Mouse (Mus musculus): Measurements from ENCODE around the gene Erich4. TPM values are rescaled to one million over a fixed set of nuclear protein-coding genes. Genes with fewer than 3 reads are reported as not detected.

Erich4 gene
- polyA plus RNA-seq, 2 experiments: not detected

- ATAC-seq (ENCODE audit: low FRiP score, low read depth) (no peak), DNase-seq (ENCODE audit: low spot score) (no peak)
- no peaks in the 10 kb centered on the region for H3K27me3 ChIP-seq (ENCODE audit: control insufficient read depth, insufficient read depth, low read length)
- no peak for TF ChIP-seq POLR2A (IDR thresholded peaks at IDR 0.05; ENCODE audit: borderline replicate concordance, extremely low read depth, insufficient read depth, insufficient read length)
- H3K4me3 ChIP-seq (replicated peaks; ENCODE audit: low read length): no peak overlapping the region
- WGBS: 83% methylated on average over 2 of the region's 2 CpGs
- no peaks in the 10 kb centered on the region for H3K9me3 ChIP-seq (ENCODE audit: control insufficient read depth, low read length)
- H3K4me2 ChIP-seq (replicated peaks; ENCODE audit: low read depth, low read length, severe bottlenecking): no peak overlapping the region
- H3K27ac ChIP-seq (replicated peaks; ENCODE audit: low read depth, low read length): no peak overlapping the region
- H3K4me1 ChIP-seq (ENCODE audit: control insufficient read depth, insufficient read depth, low read length): no peaks in the 10 kb centered on the region
- H3K36me3 ChIP-seq (ENCODE audit: control insufficient read depth, insufficient read depth, low read length): no peaks in the 10 kb centered on the region
- no peak overlapping the region for H3K9ac ChIP-seq (ENCODE audit: low read depth, low read length, severe bottlenecking)
These were observed 8.5 kb downstream of the Erich4 start for GRCm38 (mm10) chr7:25607196-25607595.

GRCm38 (mm10) chr7:25606625-25607063, 9.0 kb downstream of the Erich4 start:
- no peaks in the 10 kb centered on the region for H3K9me3 ChIP-seq (ENCODE audit: control insufficient read depth, low read length)
- no peak overlapping the region for H3K4me2 ChIP-seq (replicated peaks; ENCODE audit: low read depth, low read length, severe bottlenecking)
- H3K36me3 ChIP-seq (ENCODE audit: control insufficient read depth, insufficient read depth, low read length): no peaks in the 10 kb centered on the region
- H3K27me3 ChIP-seq (ENCODE audit: control insufficient read depth, insufficient read depth, low read length): no peaks in the 10 kb centered on the region
- no peak overlapping the region for H3K27ac ChIP-seq (replicated peaks; ENCODE audit: low read depth, low read length)
- no peak overlapping the region for H3K9ac ChIP-seq (ENCODE audit: low read depth, low read length, severe bottlenecking)
- DNase-seq (ENCODE audit: low spot score): no peak
- H3K4me1 ChIP-seq (ENCODE audit: control insufficient read depth, insufficient read depth, low read length): no peaks in the 10 kb centered on the region
- 82% methylated on average over 4 of the region's 4 CpGs for WGBS
- H3K4me3 ChIP-seq (replicated peaks; ENCODE audit: low read length): no peak overlapping the region
- TF ChIP-seq POLR2A (IDR thresholded peaks at IDR 0.05; ENCODE audit: borderline replicate concordance, extremely low read depth, insufficient read depth, insufficient read length): no peak
- ATAC-seq (ENCODE audit: low FRiP score, low read depth): no peak

GRCm38 (mm10) chr7:25601346-25601745, 14.3 kb downstream of the Erich4 start:
- Histone ChIP-seq H3K4me3 (replicated peaks; ENCODE audit: low read length) (no peak overlapping the region), H3K4me2 (replicated peaks; ENCODE audit: low read depth, low read length, severe bottlenecking) (no peak overlapping the region), H3K9me3 (ENCODE audit: control insufficient read depth, low read length) (no peaks in the 10 kb centered on the region), H3K27me3 (ENCODE audit: control insufficient read depth, insufficient read depth, low read length) (no peaks in the 10 kb centered on the region), H3K9ac (ENCODE audit: low read depth, low read length, severe bottlenecking) (no peak overlapping the region), H3K36me3 (ENCODE audit: control insufficient read depth, insufficient read depth, low read length) (no peaks in the 10 kb centered on the region), H3K4me1 (ENCODE audit: control insufficient read depth, insufficient read depth, low read length) (no peaks in the 10 kb centered on the region), H3K27ac (replicated peaks; ENCODE audit: low read depth, low read length) (no peak overlapping the region)
- ATAC-seq (ENCODE audit: low FRiP score, low read depth) (no peak), DNase-seq (ENCODE audit: low spot score) (no peak)
- TF ChIP-seq POLR2A (IDR thresholded peaks at IDR 0.05; ENCODE audit: borderline replicate concordance, extremely low read depth, insufficient read depth, insufficient read length): no peak
- 94% methylated on average over 16 of the region's 16 CpGs for WGBS

- no peak for ATAC-seq (ENCODE audit: low FRiP score, low read depth)
- no peaks in the 10 kb centered on the region for H3K4me1 ChIP-seq (ENCODE audit: control insufficient read depth, insufficient read depth, low read length)
- 87% methylated on average over 11 of the region's 11 CpGs for WGBS
- H3K27ac ChIP-seq (replicated peaks; ENCODE audit: low read depth, low read length): no peak overlapping the region
- H3K9ac ChIP-seq (ENCODE audit: low read depth, low read length, severe bottlenecking): no peak overlapping the region
- no peaks in the 10 kb centered on the region for H3K9me3 ChIP-seq (ENCODE audit: control insufficient read depth, low read length)
- H3K4me3 ChIP-seq (replicated peaks; ENCODE audit: low read length): no peak overlapping the region
- H3K27me3 ChIP-seq (ENCODE audit: control insufficient read depth, insufficient read depth, low read length): no peaks in the 10 kb centered on the region
- TF ChIP-seq POLR2A (IDR thresholded peaks at IDR 0.05; ENCODE audit: borderline replicate concordance, extremely low read depth, insufficient read depth, insufficient read length): no peak
- H3K36me3 ChIP-seq (ENCODE audit: control insufficient read depth, insufficient read depth, low read length): no peaks in the 10 kb centered on the region
- no peak for DNase-seq (ENCODE audit: low spot score)
- no peak overlapping the region for H3K4me2 ChIP-seq (replicated peaks; ENCODE audit: low read depth, low read length, severe bottlenecking)
These were observed 15.0 kb downstream of the Erich4 start for GRCm38 (mm10) chr7:25600666-25601065.

- H3K4me1 ChIP-seq (ENCODE audit: control insufficient read depth, insufficient read depth, low read length): no peaks in the 10 kb centered on the region
- DNase-seq (ENCODE audit: low spot score): peak; percentile 75
- no peaks in the 10 kb centered on the region for H3K36me3 ChIP-seq (ENCODE audit: control insufficient read depth, insufficient read depth, low read length)
- H3K9me3 ChIP-seq (ENCODE audit: control insufficient read depth, low read length): no peaks in the 10 kb centered on the region
- no peak overlapping the region; the same call in 1 of the 2 replicates for H3K9ac ChIP-seq (ENCODE audit: low read depth, low read length, severe bottlenecking)
- H3K27me3 ChIP-seq (ENCODE audit: control insufficient read depth, insufficient read depth, low read length): no peaks in the 10 kb centered on the region
- no peak overlapping the region for H3K4me3 ChIP-seq (replicated peaks; ENCODE audit: low read length)
- TF ChIP-seq POLR2A (IDR thresholded peaks at IDR 0.05; ENCODE audit: borderline replicate concordance, extremely low read depth, insufficient read depth, insufficient read length): no peak
- 16% methylated on average over 10 of the region's 10 CpGs for WGBS
- H3K4me2 ChIP-seq (replicated peaks; ENCODE audit: low read depth, low read length, severe bottlenecking): no peak overlapping the region
- no peak overlapping the region for H3K27ac ChIP-seq (replicated peaks; ENCODE audit: low read depth, low read length)
- 0 out of 2 replicates have a peak, but pooled peaks have one; percentile 15 for ATAC-seq (ENCODE audit: low FRiP score, low read depth)
These were observed 16.0 kb downstream of the Erich4 start for GRCm38 (mm10) chr7:25599663-25600062.

- H3K27ac ChIP-seq (replicated peaks; ENCODE audit: low read depth, low read length): no peak overlapping the region
- H3K27me3 ChIP-seq (ENCODE audit: control insufficient read depth, insufficient read depth, low read length): no peaks in the 10 kb centered on the region
- 82% methylated on average over 3 of the region's 3 CpGs for WGBS
- H3K36me3 ChIP-seq (ENCODE audit: control insufficient read depth, insufficient read depth, low read length): no peaks in the 10 kb centered on the region
- no peak for ATAC-seq (ENCODE audit: low FRiP score, low read depth)
- no peak for DNase-seq (ENCODE audit: low spot score)
- no peak overlapping the region for H3K4me3 ChIP-seq (replicated peaks; ENCODE audit: low read length)
- no peaks in the 10 kb centered on the region for H3K9me3 ChIP-seq (ENCODE audit: control insufficient read depth, low read length)
- no peak for TF ChIP-seq POLR2A (IDR thresholded peaks at IDR 0.05; ENCODE audit: borderline replicate concordance, extremely low read depth, insufficient read depth, insufficient read length)
- no peak overlapping the region for H3K9ac ChIP-seq (ENCODE audit: low read depth, low read length, severe bottlenecking)
- no peak overlapping the region for H3K4me2 ChIP-seq (replicated peaks; ENCODE audit: low read depth, low read length, severe bottlenecking)
- H3K4me1 ChIP-seq (ENCODE audit: control insufficient read depth, insufficient read depth, low read length): no peaks in the 10 kb centered on the region
These were observed 21.8 kb downstream of the Erich4 start for GRCm38 (mm10) chr7:25593859-25594258.

Measured in limb, embryonic 14.5 days (tissue).